Mouse (Mus musculus) liver, adult 2 months (tissue): ENCODE results near the gene Gzmf. TPM values are rescaled to one million over a fixed set of nuclear protein-coding genes. Genes with fewer than 3 reads are reported as not detected.
"Not testable (repeated sequence)": the region's sequence is repeated elsewhere in the genome, so short reads cannot be mapped to it uniquely, and the experiment has no call there.

Experiments
- DNase-seq: peaks from one replicate; pipeline ENCODE4 v3.0.0-alpha.2; 2011; ENCODE audit warnings: low read depth, low spot score; ENCODE audit errors: extremely low read depth
- H3K27ac ChIP-seq: fragments of 200-500 bp; replicated peaks from 2 replicates; pipeline ENCODE4 v1.5.1; 2012; ENCODE audit warnings: low read depth, mild to moderate bottlenecking, control low read depth, inconsistent platforms, low read length; ENCODE audit not compliant: insufficient read depth
- H3K27me3 ChIP-seq: fragments of 200-500 bp; 2 replicates; pipeline ENCODE4 v1.6.1; 2012; ENCODE audit warnings: mild to moderate bottlenecking, moderate library complexity, low read length, inconsistent platforms; ENCODE audit not compliant: control insufficient read depth, insufficient read depth
- H3K36me3 ChIP-seq: fragments of 200-500 bp; 2 replicates; pipeline ENCODE4 v1.6.1; 2012; ENCODE audit warnings: low read length, inconsistent platforms; ENCODE audit not compliant: control insufficient read depth, insufficient read depth
- H3K4me1 ChIP-seq: fragments of 200-500 bp; 2 replicates; pipeline ENCODE4 v1.6.1; 2011; ENCODE audit warnings: low read length; ENCODE audit not compliant: control insufficient read depth, insufficient read depth
- H3K4me3 ChIP-seq: fragments of 200-500 bp; 2 replicates; pipeline ENCODE4 v1.5.1; 2011; ENCODE audit warnings: low read depth, mild to moderate bottlenecking, control low read depth, low read length, moderate library complexity; ENCODE audit not compliant: insufficient read depth
- H3K79me2 ChIP-seq: fragments of 200-500 bp; 2 replicates; pipeline ENCODE4 v1.6.1; 2012; ENCODE audit warnings: inconsistent platforms, mild to moderate bottlenecking, low read length, moderate library complexity; ENCODE audit not compliant: control insufficient read depth, insufficient read depth
- H3K9ac ChIP-seq: fragments of 200-500 bp; 2 replicates; pipeline ENCODE4 v1.6.1; 2012; ENCODE audit warnings: low read depth, mild to moderate bottlenecking, control low read depth, inconsistent platforms, low read length
- CTCF ChIP-seq: fragments of 200-500 bp; IDR thresholded peaks from 2 replicates; pipeline ENCODE4 v1.5.1; 2011; ENCODE audit warnings: low read depth, low read length, control low read depth
- POLR2A ChIP-seq: fragments of 200-500 bp; IDR thresholded peaks from 2 replicates; pipeline ENCODE4 v1.6.1; 2011; ENCODE audit warnings: low read length, control low read depth; ENCODE audit not compliant: insufficient read depth; ENCODE audit errors: extremely low read depth
- WGBS: fragments of 180-500 bp; shearing (Covaris S2); methylation state at CpG from one replicate; pipeline ENCODE4 v1.1.7; 2018; 5-methylcytosine and 5-hydroxymethylcytosine counted together
- polyA plus RNA-seq: library from polyadenylated mRNA; depleted of rRNA; stranded (reverse); fragments of >200 nt; gene quantifications from 2 replicates; pipeline ENCODE4 v1.2.3, GENCODE M21; 2012
- total RNA-seq: library from RNA; depleted of rRNA; stranded (reverse); fragments of >200 nt; gene quantifications from 2 replicates; pipeline ENCODE4 v1.2.3, GENCODE M21; 2014

Gzmf gene
- total and polyA plus RNA-seq, 2 experiments, result not detected

DNA sequence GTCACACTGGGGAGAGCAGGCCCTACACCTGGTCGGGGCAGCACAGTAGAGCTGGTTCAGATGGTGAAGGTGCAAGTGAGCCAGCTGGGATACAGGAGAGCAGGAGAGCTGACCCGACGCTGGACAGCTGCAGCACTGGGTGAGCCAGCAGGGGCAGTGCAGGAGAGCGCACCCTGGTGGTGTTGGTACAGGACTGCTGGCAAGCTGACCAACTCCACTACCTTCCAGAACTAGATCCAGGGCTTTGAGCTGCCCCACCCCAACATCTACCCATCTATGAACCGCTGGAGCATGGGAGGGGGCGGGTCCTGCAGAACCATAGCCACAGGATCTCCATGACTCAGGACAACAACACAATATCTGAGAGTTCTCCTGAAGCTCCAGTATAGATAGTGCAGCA, 24.3 kb downstream of the Gzmf start:
- Histone ChIP-seq H3K36me3 (no peaks in the 10 kb centered on the region), H3K4me3 (no peak overlapping the region), H3K27me3 (peaks cover 2% of the 10 kb centered on the region; the same call in 1 of the 2 replicates), H3K27ac (no peak overlapping the region), H3K9ac (no peak overlapping the region), H3K4me1 (no peaks in the 10 kb centered on the region), H3K79me2 (no peaks in the 10 kb centered on the region)
- TF ChIP-seq POLR2A (no peak), CTCF (peak; percentile 41)
- no peak for DNase-seq
- WGBS, result 51% methylated on average over 6 of the region's 6 CpGs

- TF ChIP-seq CTCF (no peak), POLR2A (no peak)
- Histone ChIP-seq H3K27me3 (peaks cover 2% of the 10 kb centered on the region; the same call in 1 of the 2 replicates), H3K79me2 (no peaks in the 10 kb centered on the region), H3K4me1 (no peaks in the 10 kb centered on the region), H3K9ac (no peak overlapping the region), H3K27ac (no peak overlapping the region), H3K4me3 (no peak overlapping the region), H3K36me3 (no peaks in the 10 kb centered on the region)
- DNase-seq, result no peak
- WGBS, result 74% methylated on average over 5 of the region's 5 CpGs
Measured at GRCm38 (mm10) chr14:56186521-56186920, 24.7 kb downstream of the Gzmf start.

- H3K36me3 ChIP-seq, H3K79me2 ChIP-seq, H3K4me1 ChIP-seq, H3K27me3 ChIP-seq, H3K27ac ChIP-seq, H3K9ac ChIP-seq, H3K4me3 ChIP-seq: not testable (repeated sequence)
- TF ChIP-seq CTCF, result peak; percentile 66
- WGBS, result 24% methylated on average over 8 of the region's 8 CpGs
- peak; percentile 3 for DNase-seq
Measured at GRCm38 (mm10) chr14:56177651-56178050, 33.6 kb downstream of the Gzmf start.

GRCm38 (mm10) chr14:56174499-56174898, 36.7 kb downstream of the Gzmf start, which contains the start of gene Gzmn:
Gzmn (minus strand) TSS chr14:56174599.
- no peak within 1 kb of the TSS for H3K27ac ChIP-seq
- no peaks in the 10 kb centered on the region for H3K27me3 ChIP-seq
- no peaks in the 10 kb centered on the region for H3K79me2 ChIP-seq
- no peak for DNase-seq
- H3K36me3 ChIP-seq, result no peaks in the 10 kb centered on the region
- no peak for TF ChIP-seq CTCF
- no peak for TF ChIP-seq POLR2A
- no peak within 1 kb of the TSS for H3K9ac ChIP-seq
- H3K4me1 ChIP-seq, result no peaks in the 10 kb centered on the region
- no peak within 1 kb of the TSS for H3K4me3 ChIP-seq
- WGBS, result 90% methylated on average over 5 of the region's 5 CpGs

GRCm38 (mm10) chr14:56173396-56173795, 37.8 kb downstream of the Gzmf start:
- no peak overlapping the region for H3K9ac ChIP-seq
- no peaks in the 10 kb centered on the region for H3K79me2 ChIP-seq
- 90% methylated on average over 6 of the region's 6 CpGs for WGBS
- no peaks in the 10 kb centered on the region for H3K27me3 ChIP-seq
- H3K36me3 ChIP-seq, result no peaks in the 10 kb centered on the region
- no peak overlapping the region for H3K27ac ChIP-seq
- DNase-seq, result no peak
- no peaks in the 10 kb centered on the region for H3K4me1 ChIP-seq
- no peak for TF ChIP-seq CTCF
- TF ChIP-seq POLR2A, result no peak
- no peak overlapping the region for H3K4me3 ChIP-seq

DNA sequence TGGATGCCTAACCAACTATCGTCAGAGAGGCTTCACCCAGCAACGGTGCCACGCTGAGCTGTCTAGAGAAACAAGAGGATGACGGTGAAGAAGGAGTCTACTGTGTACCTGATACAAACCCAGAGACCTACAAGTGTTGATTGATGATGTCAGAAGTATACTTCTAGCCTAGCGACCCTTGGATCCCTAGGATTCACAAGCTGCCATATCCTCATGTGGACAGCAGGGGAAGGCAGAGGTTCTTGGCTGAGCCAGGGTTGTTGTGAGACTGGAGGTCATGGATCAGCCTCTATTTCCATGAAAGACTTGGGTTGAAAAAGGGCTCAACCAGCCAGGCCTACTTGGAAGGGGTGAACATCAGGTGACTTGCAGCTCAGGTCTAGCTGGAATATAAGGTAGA, 38.5 kb downstream of the Gzmf start:
- Histone ChIP-seq H3K27ac (no peak overlapping the region), H3K79me2 (no peaks in the 10 kb centered on the region), H3K9ac (no peak overlapping the region), H3K4me1 (no peaks in the 10 kb centered on the region), H3K4me3 (no peak overlapping the region), H3K27me3 (no peaks in the 10 kb centered on the region), H3K36me3 (no peaks in the 10 kb centered on the region)
- WGBS, result 91% methylated on average over 5 of the region's 5 CpGs
- TF ChIP-seq POLR2A (no peak), CTCF (no peak)
- no peak for DNase-seq
